Mouse (Mus musculus): Measurements from ENCODE around the gene Esrrg. TPM values are rescaled to one million over a fixed set of nuclear protein-coding genes. Genes with fewer than 3 reads are reported as not detected.

The Esrrg gene
- total and polyA plus RNA-seq, 3 experiments, result 0.05 TPM; not detected in 2

DNA sequence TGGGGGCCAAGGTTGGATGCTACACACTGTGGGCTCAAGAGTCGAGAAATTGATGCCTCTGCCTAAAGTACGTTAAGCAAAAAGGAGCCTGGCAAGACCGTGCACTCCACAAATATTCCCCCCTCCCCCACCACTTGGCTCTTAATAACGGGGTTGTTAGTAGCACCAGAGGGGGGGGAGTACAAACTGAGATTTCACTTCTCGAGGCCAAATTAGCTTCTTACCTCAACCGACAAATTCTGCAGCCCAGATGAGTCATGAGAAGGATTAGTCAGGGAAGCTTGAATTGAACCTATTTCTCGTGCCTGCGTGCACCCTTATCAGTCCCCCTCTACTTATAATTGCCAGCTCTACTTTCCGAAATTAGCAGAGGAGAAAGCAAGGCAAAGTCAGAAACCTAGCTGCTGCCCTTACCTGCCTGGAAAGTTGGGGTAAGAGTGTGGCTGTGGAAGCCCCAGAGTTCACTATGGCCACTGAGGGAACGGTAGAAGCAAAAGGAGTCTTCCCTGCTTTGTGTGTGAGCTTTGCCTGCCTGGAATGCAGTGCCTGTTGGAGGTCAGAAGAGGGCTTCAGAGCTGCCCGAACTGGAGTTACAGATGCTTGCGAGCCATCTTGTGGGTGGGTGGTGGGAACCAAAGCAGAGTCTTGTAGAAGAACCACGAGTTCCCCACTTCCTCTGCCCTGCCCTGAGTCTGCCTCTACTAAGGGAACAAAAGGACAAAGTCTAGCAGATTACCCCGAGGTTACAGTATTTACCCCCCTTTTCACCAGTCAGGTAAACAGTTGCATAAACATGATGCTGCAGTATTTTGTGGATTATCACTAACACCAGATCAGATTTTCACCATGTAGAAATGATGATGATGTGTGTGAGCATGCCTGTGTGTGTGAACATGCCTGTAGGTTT lies 409.6 kb downstream of the Esrrg start:
- no peak for DNase-seq (ENCODE audit: low spot score)
- no peak overlapping the region for H3K4me3 ChIP-seq (ENCODE audit: low read depth, low read length)

GRCm38 (mm10) chr1:188029205-188029604 lies 420.6 kb downstream of the Esrrg start:
- Histone ChIP-seq H3K4me3 (ENCODE audit: low read depth, low read length) (no peak overlapping the region), H3K27me3 (ENCODE audit: insufficient read depth, low read length) (no peaks in the 10 kb centered on the region), H3K4me1 (ENCODE audit: insufficient read depth, low read depth, low read length) (no peaks in the 10 kb centered on the region), H3K9me3 (replicated peaks) (peaks cover 39% of the 10 kb centered on the region), H3K36me3 (replicated peaks) (no peaks in the 10 kb centered on the region)
- no peak for DNase-seq (ENCODE audit: low spot score)
- no peak for ATAC-seq (ENCODE audit: extremely low read depth, insufficient number of reproducible peaks, low FRiP score, poor library complexity, severe bottlenecking)
- TF ChIP-seq POLR2AphosphoS5 (IDR thresholded peaks at IDR 0.05; ENCODE audit: insufficient replicate concordance, low read depth, low read length) (no peak), TAL1 (conservative IDR thresholded peaks at IDR 0.05; ENCODE audit: low read depth, low read length) (no peak), CTCF (IDR thresholded peaks at IDR 0.05; ENCODE audit: low read depth, low read length) (no peak), GATA1 (IDR thresholded peaks at IDR 0.05; ENCODE audit: borderline replicate concordance, low read length) (no peak), GATA2 (IDR thresholded peaks at IDR 0.05; ENCODE audit: borderline replicate concordance, low read depth, low read length) (no peak)

More for the DNA sequence above, 409.6 kb downstream of the Esrrg start:
- Histone ChIP-seq H3K4me1 (ENCODE audit: insufficient read depth, low read depth, low read length) (no peaks in the 10 kb centered on the region), H3K36me3 (replicated peaks) (no peaks in the 10 kb centered on the region), H3K27me3 (ENCODE audit: insufficient read depth, low read length) (no peaks in the 10 kb centered on the region), H3K9me3 (replicated peaks) (peaks cover 61% of the 10 kb centered on the region)
- TF ChIP-seq GATA1 (IDR thresholded peaks at IDR 0.05; ENCODE audit: borderline replicate concordance, low read length), result no peak
- no peak for TF ChIP-seq CTCF (IDR thresholded peaks at IDR 0.05; ENCODE audit: low read depth, low read length)
- TF ChIP-seq TAL1 (conservative IDR thresholded peaks at IDR 0.05; ENCODE audit: low read depth, low read length), result no peak
- no peak for TF ChIP-seq POLR2AphosphoS5 (IDR thresholded peaks at IDR 0.05; ENCODE audit: insufficient replicate concordance, low read depth, low read length)
- no peak for TF ChIP-seq GATA2 (IDR thresholded peaks at IDR 0.05; ENCODE audit: borderline replicate concordance, low read depth, low read length)
- ATAC-seq (ENCODE audit: extremely low read depth, insufficient number of reproducible peaks, low FRiP score, poor library complexity, severe bottlenecking), result no peak

DNA sequence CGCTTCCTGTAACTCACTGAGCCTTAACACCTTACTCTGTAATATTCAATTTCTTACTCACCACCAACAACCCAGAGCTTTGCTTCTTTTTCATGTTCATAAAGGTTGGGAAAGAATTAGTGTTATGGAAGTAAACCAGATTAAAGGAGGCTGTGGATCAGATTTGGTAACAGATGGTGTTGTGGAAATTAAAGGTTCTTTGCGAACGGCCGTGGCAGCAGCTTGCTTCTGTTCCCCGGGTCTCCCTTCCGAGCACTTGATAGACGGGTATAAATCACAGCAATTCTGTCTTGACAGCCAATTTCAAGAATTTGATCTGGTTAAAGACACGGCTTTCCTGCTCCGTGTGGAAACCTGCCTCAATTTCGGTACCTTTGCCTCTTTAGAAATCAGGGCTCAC lies 421.5 kb downstream of the Esrrg start:
- DNase-seq (ENCODE audit: low spot score) (no peak), ATAC-seq (ENCODE audit: extremely low read depth, insufficient number of reproducible peaks, low FRiP score, poor library complexity, severe bottlenecking) (no peak)
- no peak overlapping the region for H3K4me3 ChIP-seq (ENCODE audit: low read depth, low read length)
- H3K9me3 ChIP-seq (replicated peaks), result peaks cover 42% of the 10 kb centered on the region
- no peaks in the 10 kb centered on the region for H3K36me3 ChIP-seq (replicated peaks)
- TF ChIP-seq GATA2 (IDR thresholded peaks at IDR 0.05; ENCODE audit: borderline replicate concordance, low read depth, low read length), result no peak
- TF ChIP-seq CTCF (IDR thresholded peaks at IDR 0.05; ENCODE audit: low read depth, low read length), result no peak
- TF ChIP-seq TAL1 (conservative IDR thresholded peaks at IDR 0.05; ENCODE audit: low read depth, low read length), result no peak
- TF ChIP-seq GATA1 (IDR thresholded peaks at IDR 0.05; ENCODE audit: borderline replicate concordance, low read length), result no peak
- no peak for TF ChIP-seq POLR2AphosphoS5 (IDR thresholded peaks at IDR 0.05; ENCODE audit: insufficient replicate concordance, low read depth, low read length)
- no peaks in the 10 kb centered on the region for H3K4me1 ChIP-seq (ENCODE audit: insufficient read depth, low read depth, low read length)
- H3K27me3 ChIP-seq (ENCODE audit: insufficient read depth, low read length), result no peaks in the 10 kb centered on the region

GRCm38 (mm10) chr1:188031276-188031675 lies 422.7 kb downstream of the Esrrg start:
- Histone ChIP-seq H3K4me3 (ENCODE audit: low read depth, low read length) (no peak overlapping the region), H3K27me3 (ENCODE audit: insufficient read depth, low read length) (no peaks in the 10 kb centered on the region), H3K9me3 (replicated peaks) (peaks cover 42% of the 10 kb centered on the region), H3K36me3 (replicated peaks) (no peaks in the 10 kb centered on the region), H3K4me1 (ENCODE audit: insufficient read depth, low read depth, low read length) (no peaks in the 10 kb centered on the region)
- ATAC-seq (ENCODE audit: extremely low read depth, insufficient number of reproducible peaks, low FRiP score, poor library complexity, severe bottlenecking) (no peak), DNase-seq (ENCODE audit: low spot score) (no peak)
- no peak for TF ChIP-seq GATA1 (IDR thresholded peaks at IDR 0.05; ENCODE audit: borderline replicate concordance, low read length)
- TF ChIP-seq POLR2AphosphoS5 (IDR thresholded peaks at IDR 0.05; ENCODE audit: insufficient replicate concordance, low read depth, low read length), result no peak
- TF ChIP-seq TAL1 (conservative IDR thresholded peaks at IDR 0.05; ENCODE audit: low read depth, low read length), result no peak
- no peak for TF ChIP-seq CTCF (IDR thresholded peaks at IDR 0.05; ENCODE audit: low read depth, low read length)
- no peak for TF ChIP-seq GATA2 (IDR thresholded peaks at IDR 0.05; ENCODE audit: borderline replicate concordance, low read depth, low read length)

GRCm38 (mm10) chr1:188035957-188036356 lies 427.4 kb downstream of the Esrrg start:
- Histone ChIP-seq H3K27me3 (ENCODE audit: insufficient read depth, low read length) (no peaks in the 10 kb centered on the region), H3K9me3 (replicated peaks) (peaks cover 46% of the 10 kb centered on the region), H3K36me3 (replicated peaks) (no peaks in the 10 kb centered on the region), H3K4me1 (ENCODE audit: insufficient read depth, low read depth, low read length) (no peaks in the 10 kb centered on the region), H3K4me3 (ENCODE audit: low read depth, low read length) (no peak overlapping the region)
- ATAC-seq (ENCODE audit: extremely low read depth, insufficient number of reproducible peaks, low FRiP score, poor library complexity, severe bottlenecking) (no peak), DNase-seq (ENCODE audit: low spot score) (no peak)
- no peak for TF ChIP-seq POLR2AphosphoS5 (IDR thresholded peaks at IDR 0.05; ENCODE audit: insufficient replicate concordance, low read depth, low read length)

DNA sequence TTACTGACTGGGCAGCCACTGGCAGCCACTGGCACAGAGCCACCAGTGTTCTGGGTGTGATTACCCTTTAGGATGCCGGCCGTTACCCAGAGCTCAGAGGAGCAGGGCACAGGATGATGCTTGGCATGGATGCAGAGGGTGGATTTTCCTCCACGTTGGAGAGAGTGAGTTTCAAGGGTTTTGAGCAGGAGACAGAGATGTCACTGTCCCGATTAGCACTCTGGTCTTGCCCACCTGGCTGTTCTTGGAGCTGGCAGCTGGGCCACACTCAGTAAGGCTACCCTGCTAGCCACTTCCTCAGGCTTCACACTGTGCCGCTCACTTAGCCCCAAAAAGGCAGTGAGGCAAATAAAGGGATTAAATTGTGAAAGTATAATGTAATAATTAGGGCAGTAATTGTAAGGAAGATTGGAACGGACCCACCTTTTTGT lies 438.1 kb downstream of the Esrrg start:
- DNase-seq (ENCODE audit: low spot score), result no peak
- no peaks in the 10 kb centered on the region for H3K27me3 ChIP-seq (ENCODE audit: insufficient read depth, low read length)
- H3K9me3 ChIP-seq (replicated peaks), result peaks cover 40% of the 10 kb centered on the region
- no peak for ATAC-seq (ENCODE audit: extremely low read depth, insufficient number of reproducible peaks, low FRiP score, poor library complexity, severe bottlenecking)
- no peaks in the 10 kb centered on the region for H3K4me1 ChIP-seq (ENCODE audit: insufficient read depth, low read depth, low read length)
- no peak overlapping the region for H3K4me3 ChIP-seq (ENCODE audit: low read depth, low read length)
- TF ChIP-seq GATA1 (IDR thresholded peaks at IDR 0.05; ENCODE audit: borderline replicate concordance, low read length), result no peak
- TF ChIP-seq POLR2AphosphoS5 (IDR thresholded peaks at IDR 0.05; ENCODE audit: insufficient replicate concordance, low read depth, low read length), result no peak
- no peak for TF ChIP-seq TAL1 (conservative IDR thresholded peaks at IDR 0.05; ENCODE audit: low read depth, low read length)
- TF ChIP-seq CTCF (IDR thresholded peaks at IDR 0.05; ENCODE audit: low read depth, low read length), result no peak
- H3K36me3 ChIP-seq (replicated peaks), result no peaks in the 10 kb centered on the region
